Mouse (Mus musculus) kidney, adult 2 months (tissue): Measurements from ENCODE around the gene Mms22l.

Source experiments
- CTCF ChIP-seq: fragments of 200-500 bp; conservative IDR thresholded peaks from 2 replicates; pipeline ENCODE4 v1.5.1; 2011; ENCODE audit warnings: low read depth, mild to moderate bottlenecking, control low read depth, low read length, moderate library complexity, mixed read lengths; ENCODE audit not compliant: insufficient read depth, insufficient read length
- POLR2A ChIP-seq: fragments of 200-500 bp; IDR thresholded peaks from one replicate; pipeline ENCODE4 v1.6.1; 2011; ENCODE audit warnings: low read depth, low read length, control low read depth

GRCm38 (mm10) chr4:24620440-24620839 is 124.2 kb downstream of the Mms22l start:
- TF ChIP-seq POLR2A (no peak), CTCF (peak; percentile 28; the same call in 1 of the 2 replicates)
